Mouse (Mus musculus): Measurements from ENCODE around the gene Arpp21.

The Arpp21 gene

GRCm38 (mm10) chr9:112231383-112231782 is 4.4 kb downstream of the Arpp21 start:
- DNase-seq (ENCODE audit: low spot score) = no peak

DNA sequence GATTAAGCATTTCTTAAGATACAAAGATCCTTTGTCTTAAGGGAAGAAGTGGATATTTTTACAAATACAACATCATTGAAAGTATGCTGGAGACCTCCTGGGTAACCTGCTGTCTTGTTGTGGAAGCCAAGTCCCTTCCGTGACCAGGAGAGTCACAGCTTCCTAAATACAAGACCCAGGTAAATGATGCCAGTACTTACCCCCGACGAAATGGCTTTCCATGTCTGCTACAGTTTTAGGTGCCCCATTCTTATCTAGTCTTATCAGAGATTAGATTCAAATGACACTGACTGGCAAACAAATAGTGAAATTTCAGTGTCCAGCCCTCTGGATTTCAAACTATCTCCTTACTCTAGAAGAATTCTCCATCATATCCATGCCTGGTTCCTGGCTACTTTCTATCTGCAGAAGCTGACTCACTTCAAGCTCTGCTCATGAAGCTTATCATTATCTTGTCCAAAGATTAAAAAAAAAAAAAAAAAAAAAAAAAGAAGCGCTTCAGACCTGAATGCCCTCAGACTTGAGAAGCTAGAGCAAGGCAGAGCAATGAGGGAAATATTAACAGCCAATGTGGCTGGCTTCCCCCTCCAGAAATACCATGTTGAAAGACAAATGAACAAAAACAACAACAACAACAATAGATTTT is 4.9 kb downstream of the Arpp21 start:
- no peak for DNase-seq (ENCODE audit: low spot score)

DNA sequence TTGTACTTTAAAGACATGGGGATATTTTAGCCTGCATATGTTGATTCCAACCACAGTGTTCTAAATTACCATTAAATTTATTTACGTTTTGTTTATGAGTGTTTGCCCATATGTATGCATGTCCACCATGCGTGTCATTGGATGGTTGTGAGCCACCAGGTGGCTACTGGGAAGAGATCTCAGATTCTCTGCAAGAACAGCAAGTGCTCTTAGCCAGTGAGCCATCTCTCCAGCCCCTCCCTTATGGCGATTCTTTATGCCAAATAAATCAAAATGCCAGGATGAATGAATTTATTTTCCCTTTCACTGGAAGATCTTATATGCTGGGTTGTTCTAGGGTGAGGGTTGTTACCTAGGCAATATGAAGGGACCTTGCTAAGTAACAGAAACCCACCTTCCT is 7.3 kb downstream of the Arpp21 start:
- DNase-seq (ENCODE audit: low spot score) = no peak

- DNase-seq (ENCODE audit: low spot score) = no peak
Measured at GRCm38 (mm10) chr9:112227174-112227573, 8.6 kb downstream of the Arpp21 start.

GRCm38 (mm10) chr9:112226511-112226910 is 9.2 kb downstream of the Arpp21 start:
- no peak for DNase-seq (ENCODE audit: low spot score)

- no peak for DNase-seq (ENCODE audit: low spot score)
Measured at GRCm38 (mm10) chr9:112225046-112225445, 10.7 kb downstream of the Arpp21 start.

GRCm38 (mm10) chr9:112219372-112219771 is 16.4 kb downstream of the Arpp21 start:
- no peak for DNase-seq (ENCODE audit: low spot score)

DNA sequence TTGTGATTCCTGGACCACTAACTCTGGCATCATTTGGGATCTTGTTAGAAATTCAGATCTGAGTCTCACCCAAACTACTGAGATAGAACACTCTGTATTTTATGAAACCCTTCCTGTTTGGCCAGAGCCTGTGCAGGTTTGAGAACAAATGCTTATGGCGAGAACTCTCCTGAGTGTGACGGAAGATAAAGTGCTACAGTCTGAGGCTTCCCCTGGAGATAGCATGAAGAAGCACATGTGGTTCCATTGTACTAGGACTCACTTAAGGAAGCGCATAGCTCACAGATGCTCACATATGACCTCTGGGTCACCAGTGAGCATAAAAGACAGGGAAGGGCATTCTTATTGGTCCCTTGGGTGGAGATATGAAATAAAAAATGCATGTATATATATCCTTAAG is 17.5 kb downstream of the Arpp21 start:
- DNase-seq (ENCODE audit: low spot score) = no peak

DNA sequence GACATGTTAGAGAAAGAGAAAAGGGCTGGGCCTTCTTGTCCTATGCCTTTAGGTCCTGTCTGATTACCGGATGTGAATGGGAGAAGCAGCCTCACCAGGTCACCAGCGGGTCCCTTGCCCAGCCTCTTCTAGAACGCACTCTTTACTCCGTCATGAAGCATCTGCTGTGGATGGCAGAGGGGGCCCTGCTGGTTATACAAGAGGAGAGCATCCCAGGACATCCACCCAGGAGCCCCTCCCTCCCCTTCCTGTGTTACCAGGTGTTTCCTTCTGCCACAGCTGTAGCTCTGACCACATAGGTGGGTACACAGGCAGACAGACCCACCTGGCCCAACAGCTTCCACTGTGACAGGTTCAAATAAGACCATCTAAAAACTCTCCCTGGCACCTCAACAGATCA is 18.6 kb downstream of the Arpp21 start:
- no peak for DNase-seq (ENCODE audit: low spot score)

- DNase-seq (ENCODE audit: low spot score) = no peak
Measured at GRCm38 (mm10) chr9:112215030-112215806, 20.5 kb downstream of the Arpp21 start.

DNA sequence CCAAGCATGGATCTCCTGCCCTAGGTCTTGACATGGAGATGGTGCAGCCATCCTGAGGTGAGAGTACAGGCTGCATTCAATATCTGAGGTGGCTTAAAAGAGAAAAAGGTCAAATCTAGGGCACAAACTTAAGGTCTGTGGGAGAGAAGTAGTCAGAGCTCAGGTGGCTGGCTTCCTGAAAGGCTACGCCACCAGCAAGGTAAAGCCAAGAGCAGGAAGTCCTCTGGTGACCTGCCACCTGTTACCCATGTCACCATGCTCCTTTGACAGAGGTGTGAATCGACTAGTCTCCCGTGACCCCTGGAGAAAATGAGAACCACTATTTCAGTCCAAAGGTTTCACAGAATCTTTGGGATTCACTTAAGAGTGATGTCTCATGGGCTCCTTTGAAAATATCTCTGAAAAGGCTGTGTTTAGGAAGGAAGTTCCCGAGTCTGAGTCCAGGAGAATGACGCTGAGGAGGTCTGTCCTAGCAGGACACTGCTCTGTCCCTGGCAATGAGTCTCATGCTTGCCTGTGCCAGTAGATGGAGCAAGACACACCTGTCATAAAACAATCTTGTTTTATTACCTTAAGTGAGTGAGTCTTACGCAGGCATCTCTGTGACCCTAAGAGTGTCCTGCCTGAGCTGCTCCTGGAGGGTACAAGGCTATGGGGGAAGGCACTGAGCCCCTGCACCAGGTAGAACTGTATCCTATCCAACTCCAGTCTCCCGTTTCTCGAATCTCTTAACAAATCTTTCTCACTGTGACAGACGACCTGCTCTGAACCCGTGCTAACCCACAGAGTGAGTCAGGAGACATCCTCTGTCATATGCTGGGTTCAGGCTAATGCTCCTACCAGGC is 22.1 kb downstream of the Arpp21 start:
- DNase-seq (ENCODE audit: low spot score) = no peak

GRCm38 (mm10) chr9:112209803-112210202 is 25.9 kb downstream of the Arpp21 start:
- DNase-seq (ENCODE audit: low spot score) = no peak

- DNase-seq (ENCODE audit: low spot score) = no peak
Measured at GRCm38 (mm10) chr9:112207767-112208166, 28.0 kb downstream of the Arpp21 start.

- DNase-seq (ENCODE audit: low spot score) = no peak
Measured at GRCm38 (mm10) chr9:112198296-112198695, 37.4 kb downstream of the Arpp21 start.

GRCm38 (mm10) chr9:112194049-112194448 is 41.7 kb downstream of the Arpp21 start:
- no peak for DNase-seq (ENCODE audit: low spot score)

DNA sequence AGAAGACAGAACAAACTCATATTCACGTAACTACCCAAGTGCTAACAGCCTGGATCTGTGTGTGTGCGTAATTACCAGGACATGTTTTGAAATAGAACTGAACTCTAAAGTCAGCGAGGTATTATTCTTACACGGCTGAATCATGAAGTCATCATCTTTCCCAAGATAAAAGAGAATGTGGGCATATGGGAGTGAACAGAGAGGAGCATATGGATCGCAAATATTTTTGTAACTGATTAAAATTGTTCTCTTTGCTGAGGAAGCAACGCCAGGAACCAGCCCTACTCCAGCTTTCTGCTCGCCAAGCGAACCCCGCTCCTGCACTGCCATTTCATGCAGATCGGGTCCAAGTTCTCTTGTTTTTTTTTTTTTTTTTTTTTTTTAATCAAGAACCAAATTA is 46.3 kb downstream of the Arpp21 start:
- DNase-seq (ENCODE audit: low spot score) = no peak

GRCm38 (mm10) chr9:112188358-112188893 is 47.3 kb downstream of the Arpp21 start:
- DNase-seq (ENCODE audit: low spot score) = no peak

GRCm38 (mm10) chr9:112187667-112188066 is 48.1 kb downstream of the Arpp21 start:
- no peak for DNase-seq (ENCODE audit: low spot score)

DNA sequence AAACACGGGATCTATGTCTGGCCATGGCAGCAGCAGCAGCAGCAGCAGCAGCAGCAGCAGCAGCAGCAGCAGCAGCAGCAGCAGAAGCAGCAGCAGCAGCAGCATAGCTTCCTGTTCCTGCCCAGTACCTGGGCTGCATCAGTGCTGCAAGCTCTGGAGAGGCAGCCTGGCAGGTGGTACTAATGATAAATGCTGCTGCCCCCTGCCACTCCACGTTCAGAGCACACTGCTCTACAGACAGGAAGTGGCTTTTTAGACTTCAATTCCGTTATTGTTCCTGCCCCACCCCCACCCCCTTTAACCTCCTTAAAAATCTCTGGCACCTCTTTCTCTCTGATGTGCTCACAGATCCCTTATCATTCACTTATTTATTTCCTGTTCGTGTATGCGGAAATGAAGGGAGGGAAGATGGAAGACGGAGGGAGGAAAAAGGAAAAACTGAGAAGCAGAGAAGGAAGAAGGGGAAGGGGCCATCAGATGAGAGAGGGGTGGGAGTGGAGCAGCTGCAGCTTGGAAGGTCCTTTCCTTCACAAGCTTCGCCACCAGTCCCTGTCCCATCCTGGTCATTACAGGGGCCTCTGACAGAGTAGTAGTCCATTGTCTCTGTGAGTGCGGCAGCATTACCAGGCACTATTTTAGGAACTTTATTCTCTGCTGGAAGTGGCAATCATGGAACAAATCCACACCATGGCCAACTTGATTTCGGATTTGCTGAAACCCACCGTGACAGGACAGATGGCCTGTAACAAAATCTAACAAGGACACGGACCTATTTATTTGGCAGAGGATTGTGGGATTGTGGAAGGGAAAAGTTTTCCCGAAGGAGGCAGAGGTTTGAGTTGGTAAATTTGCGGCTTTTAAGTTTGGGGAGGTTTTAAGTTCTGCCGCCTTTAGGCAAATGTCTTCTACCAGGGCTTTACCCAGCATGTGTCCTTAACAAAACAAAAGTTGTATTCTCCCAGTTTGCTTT is 49.1 kb downstream of the Arpp21 start:
- DNase-seq (ENCODE audit: low spot score) = no peak

- DNase-seq (ENCODE audit: low spot score) = no peak
Measured at GRCm38 (mm10) chr9:112185746-112186145, 50.0 kb downstream of the Arpp21 start.

DNA sequence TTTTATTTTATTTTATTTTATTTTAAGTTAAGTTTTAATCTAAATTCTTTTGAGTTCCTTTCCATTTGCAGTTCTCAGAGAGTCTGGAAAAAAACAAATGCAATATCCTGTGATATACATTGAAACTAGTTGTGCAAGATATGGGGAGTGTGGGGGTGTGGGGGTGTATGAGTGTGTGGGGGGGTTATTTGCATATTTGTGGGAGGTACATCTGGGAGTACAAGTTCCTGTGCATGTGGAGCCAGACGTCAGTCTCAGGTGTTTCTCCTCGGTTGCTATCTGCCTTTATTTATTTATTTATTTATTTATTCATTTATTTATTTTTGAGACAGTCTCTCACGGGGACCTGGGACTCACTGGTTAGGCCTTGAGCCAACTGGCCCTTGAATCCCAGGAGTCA is 53.0 kb downstream of the Arpp21 start:
- no peak for DNase-seq (ENCODE audit: low spot score)
